Mouse (Mus musculus) thymus, postnatal 4 days (tissue): ENCODE data around the gene Fcho2.

ENCODE experiments used
- DNase-seq: peaks from one replicate; pipeline ENCODE4 v3.0.0; 2021

The Fcho2 gene

GRCm38 (mm10) chr13:98803699-98804098, 11.6 kb downstream of the Fcho2 start:
- no peak for DNase-seq

GRCm38 (mm10) chr13:98802957-98803356, 12.3 kb downstream of the Fcho2 start:
- DNase-seq, result no peak

- DNase-seq, result no peak
Measured at GRCm38 (mm10) chr13:98795511-98795910, 19.7 kb downstream of the Fcho2 start.

- DNase-seq, result no peak
Measured at GRCm38 (mm10) chr13:98792864-98793263, 22.4 kb downstream of the Fcho2 start.

DNA sequence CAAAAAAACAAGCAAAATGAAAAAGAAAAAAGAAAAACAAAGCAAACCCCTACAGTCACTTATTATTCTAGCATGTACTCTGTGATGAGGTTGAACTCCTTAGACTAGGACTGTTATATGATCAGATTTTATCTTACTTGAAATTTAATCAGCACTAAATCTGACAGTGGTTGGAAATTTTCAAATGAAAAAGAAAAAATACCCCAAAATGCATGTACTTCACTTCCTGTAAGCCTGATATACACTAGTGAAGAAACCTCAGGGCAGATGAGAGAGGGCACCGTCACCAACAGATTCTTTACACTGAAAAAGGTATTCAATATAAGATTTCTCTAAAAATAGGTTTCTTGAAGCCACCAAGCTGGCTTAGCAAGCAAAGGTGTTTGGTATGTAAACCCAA, 23.6 kb downstream of the Fcho2 start:
- DNase-seq, result no peak

DNA sequence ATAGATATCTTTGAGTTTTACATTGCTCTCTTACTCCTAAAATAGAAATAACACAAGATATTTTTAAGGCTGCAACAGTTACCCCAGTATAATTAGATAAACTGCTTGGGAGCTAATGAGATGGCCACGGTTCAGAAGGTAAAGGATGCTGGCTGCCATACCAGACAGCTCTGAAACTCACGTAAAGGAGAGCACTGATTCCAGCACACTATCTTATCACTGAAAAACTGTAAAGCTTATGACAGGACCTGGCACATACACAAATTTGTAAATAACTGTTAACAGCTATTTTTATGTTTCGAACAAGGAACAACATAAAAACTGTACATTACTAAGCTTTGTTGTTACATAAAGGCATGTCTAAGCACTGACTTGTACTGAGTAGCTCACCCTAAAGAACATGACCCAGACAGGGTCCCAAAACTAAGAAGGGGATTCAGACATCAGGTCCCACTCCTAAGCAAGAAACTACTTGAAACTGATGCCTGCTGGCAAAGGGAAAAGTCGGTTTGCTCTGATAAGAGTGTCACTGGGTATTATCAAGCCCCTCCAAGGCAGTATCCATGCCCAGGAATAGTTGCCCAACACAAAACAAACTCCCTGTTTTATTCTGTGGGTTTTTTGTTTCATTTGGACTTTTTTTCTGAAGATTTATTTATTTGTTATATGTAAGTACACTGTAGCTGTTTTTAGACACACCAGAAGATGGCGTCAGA, 28.1 kb downstream of the Fcho2 start:
- no peak for DNase-seq

- no peak for DNase-seq
Measured at GRCm38 (mm10) chr13:98777959-98778358, 37.3 kb downstream of the Fcho2 start.

- no peak for DNase-seq
Measured at GRCm38 (mm10) chr13:98771484-98771883, 43.8 kb downstream of the Fcho2 start.

- no peak for DNase-seq
Measured at GRCm38 (mm10) chr13:98768329-98768728, 46.9 kb downstream of the Fcho2 start.

DNA sequence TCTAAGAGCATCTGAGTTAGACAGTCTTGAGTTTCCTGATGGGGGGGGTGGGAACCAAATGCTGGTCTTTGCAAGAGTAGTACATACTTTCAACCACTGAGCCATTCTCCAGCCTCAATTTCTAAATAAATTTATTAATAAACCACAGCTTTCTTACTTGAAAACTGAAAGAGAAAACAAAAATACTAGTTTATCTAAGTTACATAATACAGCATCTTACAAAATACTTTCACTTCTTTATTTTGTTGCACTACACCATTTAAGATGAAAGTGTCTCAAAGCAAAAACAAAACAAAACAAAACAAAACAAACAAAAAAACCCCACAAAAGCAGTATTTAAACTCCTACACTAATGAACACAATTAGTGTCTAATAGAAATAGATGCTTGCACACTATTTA, 53.5 kb downstream of the Fcho2 start:
- no peak for DNase-seq

DNA sequence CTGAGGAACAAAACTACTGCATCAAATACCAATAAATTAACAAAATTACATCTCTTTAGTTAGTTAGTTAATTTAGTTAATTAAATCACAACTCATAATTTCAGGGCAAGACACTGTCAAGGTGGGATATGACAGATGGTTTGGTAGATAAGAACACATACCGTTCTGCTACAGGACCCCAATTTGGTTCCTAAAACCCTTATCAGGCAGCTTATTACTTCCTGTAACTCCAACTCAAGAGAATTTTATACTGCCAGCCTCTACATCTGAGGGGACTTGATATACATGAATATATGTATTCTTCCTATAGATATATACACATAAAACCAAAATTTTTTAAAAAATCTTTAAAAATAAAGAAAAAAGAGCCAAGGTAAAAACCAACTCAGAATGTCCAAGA, 59.4 kb downstream of the Fcho2 start:
- no peak for DNase-seq

DNA sequence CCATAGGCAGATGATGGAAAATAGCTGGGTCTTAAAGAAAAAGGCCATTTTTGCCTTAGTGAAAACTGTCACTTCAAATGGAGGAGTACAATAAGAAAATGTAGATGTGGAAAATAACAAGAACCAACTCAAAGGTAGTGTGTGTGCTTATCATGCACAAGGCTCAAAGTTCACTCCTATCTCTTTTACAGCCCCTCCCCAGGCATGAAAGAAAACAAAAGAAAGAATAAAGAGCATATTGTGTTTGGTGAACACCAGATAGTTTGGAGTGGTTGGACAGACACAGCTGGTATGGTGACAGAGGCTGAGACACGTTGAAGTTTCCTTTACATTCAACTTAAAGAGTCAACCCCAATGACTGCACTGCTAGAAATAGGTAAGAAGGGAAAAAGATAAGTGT, 70.6 kb downstream of the Fcho2 start:
- DNase-seq, result no peak

- no peak for DNase-seq
Measured at GRCm38 (mm10) chr13:98743829-98744228, 71.4 kb downstream of the Fcho2 start.

DNA sequence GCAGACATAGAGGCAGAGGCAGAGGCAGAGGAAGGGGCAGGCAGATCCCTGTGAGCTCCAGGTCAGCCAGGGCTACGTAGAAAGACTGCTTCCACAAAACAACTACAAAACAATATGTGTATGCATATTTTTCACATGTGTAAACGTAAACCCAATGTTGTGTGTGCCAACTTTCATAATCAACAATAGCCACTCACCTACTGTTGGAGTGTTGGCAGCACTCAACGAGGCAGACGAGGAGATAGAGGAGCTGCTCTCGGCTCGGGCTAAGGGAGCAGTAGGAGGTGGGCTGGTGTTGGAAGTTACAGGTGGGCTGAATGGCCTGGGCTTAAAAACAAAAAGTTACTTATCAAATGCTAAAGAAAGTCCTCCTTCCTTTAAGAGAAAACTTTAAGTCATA, 72.0 kb downstream of the Fcho2 start:
- no peak for DNase-seq

- no peak for DNase-seq
Measured at GRCm38 (mm10) chr13:98738213-98738612, 77.0 kb downstream of the Fcho2 start.

DNA sequence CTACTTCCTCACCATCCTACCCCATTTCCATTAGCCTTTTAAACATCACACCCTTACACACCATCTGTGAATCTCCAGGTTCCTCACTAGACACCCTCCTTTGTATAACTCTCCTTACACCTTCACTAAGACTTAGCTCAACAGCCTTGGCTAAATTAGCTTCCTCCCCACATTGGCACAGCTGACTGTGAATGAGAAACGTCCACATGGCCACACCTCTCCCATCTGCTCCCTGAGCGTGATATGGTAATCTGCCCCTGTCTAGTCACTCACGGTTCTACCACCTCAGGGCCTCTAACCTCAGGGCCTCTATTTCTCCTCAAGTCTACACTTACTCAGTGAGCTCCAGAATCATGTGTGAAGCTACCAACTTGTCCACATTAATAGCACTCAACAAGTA, 82.0 kb downstream of the Fcho2 start:
- no peak for DNase-seq

DNA sequence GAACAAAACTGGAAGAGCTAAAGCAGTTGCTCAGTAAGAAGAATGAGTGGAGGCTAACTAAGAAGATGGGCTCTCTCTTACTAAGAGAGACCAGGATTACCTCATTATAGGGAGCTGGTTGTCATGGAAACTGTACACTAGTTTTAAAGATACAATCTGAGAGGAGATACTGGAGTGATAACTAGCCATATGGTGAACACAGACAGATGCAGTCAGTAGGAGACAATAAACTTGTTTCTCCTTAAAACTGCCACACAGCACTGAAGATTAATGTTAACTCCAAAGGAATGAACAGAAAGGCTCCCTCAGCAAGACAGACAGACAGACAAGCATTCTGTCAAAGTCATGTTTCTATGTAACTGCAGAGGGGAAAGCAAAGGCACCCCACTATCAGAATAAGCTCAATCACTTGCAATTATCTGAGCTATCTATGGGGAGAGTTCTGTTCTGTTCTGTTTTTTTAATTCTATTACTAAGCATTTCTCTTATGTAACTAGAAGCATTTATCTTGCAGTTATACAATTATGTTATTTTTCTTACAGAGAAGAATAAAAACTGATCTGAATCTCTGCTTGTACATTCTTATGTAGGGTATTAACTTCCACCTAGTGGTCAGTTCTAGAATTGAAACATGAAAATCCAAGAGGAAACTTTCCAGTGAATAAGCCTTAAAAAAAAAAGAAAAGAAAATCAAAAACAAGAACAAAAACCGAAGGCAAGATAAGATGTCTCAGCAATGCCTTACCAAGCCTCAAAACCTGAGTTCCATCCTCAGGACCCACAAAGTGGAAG, 85.8 kb downstream of the Fcho2 start:
- no peak for DNase-seq

- DNase-seq, result no peak
Measured at GRCm38 (mm10) chr13:98726494-98726893, 88.8 kb downstream of the Fcho2 start.

- DNase-seq, result no peak
Measured at GRCm38 (mm10) chr13:98723430-98723829, 91.8 kb downstream of the Fcho2 start.

GRCm38 (mm10) chr13:98722296-98722695, 93.0 kb downstream of the Fcho2 start:
- DNase-seq, result no peak

GRCm38 (mm10) chr13:98716176-98716575, 99.1 kb downstream of the Fcho2 start:
- no peak for DNase-seq

DNA sequence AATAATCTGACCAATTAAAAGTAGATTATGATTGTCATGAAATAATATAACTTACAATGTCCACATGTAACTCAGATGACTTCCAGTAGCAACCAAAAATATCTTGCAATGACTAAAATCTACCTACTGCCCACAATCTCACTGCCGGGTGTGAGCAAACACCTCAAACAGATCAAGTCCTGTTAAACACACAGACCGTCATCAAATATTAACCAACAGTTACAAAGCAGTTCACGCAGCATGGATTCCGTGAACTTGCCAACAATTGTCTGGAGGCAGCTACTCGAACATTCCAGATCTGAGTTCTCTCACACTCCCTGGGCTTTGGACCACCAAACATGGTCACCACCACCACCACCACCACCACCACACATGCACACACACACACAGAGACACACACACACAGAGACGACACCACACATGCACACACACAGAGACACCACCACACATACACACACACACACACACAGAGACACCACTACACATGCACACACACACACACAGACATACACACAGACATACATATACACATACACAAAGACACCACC, 99.7 kb downstream of the Fcho2 start:
- no peak for DNase-seq

- DNase-seq, result no peak
Measured at GRCm38 (mm10) chr13:98710655-98711054, 104.6 kb downstream of the Fcho2 start.

- no peak for DNase-seq
Measured at GRCm38 (mm10) chr13:98710236-98710635, 105.0 kb downstream of the Fcho2 start.
